Mouse (Mus musculus) midbrain, embryonic 10.5 days (tissue): Measurements from ENCODE around the gene Gm37240. TPM values are rescaled to one million over a fixed set of nuclear protein-coding genes. Genes with fewer than 3 reads are reported as not detected.

Experiments
- DNase-seq: peaks from one replicate; pipeline ENCODE4 v3.0.0-alpha.2; 2017; ENCODE audit warnings: low spot score
- H3K27ac ChIP-seq: fragments of 300-500 bp; sonication (generic); replicated peaks from 2 replicates; pipeline ENCODE4 v1.5.1; 2016; ENCODE audit warnings: mild to moderate bottlenecking
- H3K27me3 ChIP-seq: fragments of 300-500 bp; sonication (generic); 2 replicates; pipeline ENCODE4 v1.6.1; 2016; ENCODE audit warnings: low read depth, mild to moderate bottlenecking; ENCODE audit not compliant: poor library complexity, severe bottlenecking
- H3K36me3 ChIP-seq: fragments of 300-500 bp; sonication (generic); 2 replicates; pipeline ENCODE4 v1.6.1; 2016; ENCODE audit warnings: mild to moderate bottlenecking, moderate library complexity
- H3K4me1 ChIP-seq: fragments of 300-500 bp; sonication (generic); 2 replicates; pipeline ENCODE4 v1.6.1; 2016
- H3K4me3 ChIP-seq: fragments of 300-500 bp; sonication (generic); 2 replicates; pipeline ENCODE4 v1.5.1; 2016; ENCODE audit warnings: mild to moderate bottlenecking, moderate library complexity
- H3K9me3 ChIP-seq: fragments of 300-500 bp; sonication (generic); replicated peaks from 2 replicates; pipeline ENCODE4 v1.6.1; 2016; ENCODE audit warnings: mild to moderate bottlenecking
- whole genome bisulfite sequencing: fragments of 180-500 bp; shearing (Covaris S2); methylation state at CpG from one replicate; pipeline ENCODE4 v1.1.7; 2016; 5-methylcytosine and 5-hydroxymethylcytosine counted together
- polyA plus RNA-seq: library from polyadenylated mRNA; unstranded; fragments of >200 nt; fragmentation: Nextera tagmentation; extraction: Ambion mirVana; gene quantifications from 2 replicates; pipeline ENCODE4 v1.2.1, GENCODE M21; 2016

Gm37240 gene
- polyA plus RNA-seq, 1 experiment from 2014 or later: 0.44 TPM

DNA sequence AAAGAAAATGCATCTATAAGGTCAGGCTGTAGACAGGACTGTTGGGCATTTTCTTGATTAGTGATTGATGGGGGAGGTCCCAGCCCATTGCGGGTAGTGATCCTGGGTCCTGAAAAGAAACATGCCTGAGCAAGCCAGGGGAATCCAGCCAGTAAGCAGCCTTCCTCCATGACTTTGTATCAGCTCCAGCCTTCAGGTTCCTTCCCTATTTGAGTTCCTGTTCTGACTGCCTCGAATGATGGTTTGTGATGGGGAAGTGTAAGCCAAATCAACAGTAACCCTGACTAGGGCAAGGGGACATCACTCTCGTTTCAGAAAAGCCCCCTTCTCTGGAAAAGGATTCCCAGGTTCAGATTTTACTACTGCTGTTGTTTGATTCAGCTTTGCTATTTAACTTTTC lies 344.6 kb downstream of the Gm37240 start:
- H3K36me3 ChIP-seq: no peaks in the 10 kb centered on the region
- 77% methylated on average over 3 of the region's 3 CpGs for WGBS
- H3K9me3 ChIP-seq: no peaks in the 10 kb centered on the region
- H3K27me3 ChIP-seq: no peaks in the 10 kb centered on the region
- no peak overlapping the region for H3K27ac ChIP-seq
- no peak for DNase-seq
- no peaks in the 10 kb centered on the region for H3K4me1 ChIP-seq
- no peak overlapping the region for H3K4me3 ChIP-seq

DNA sequence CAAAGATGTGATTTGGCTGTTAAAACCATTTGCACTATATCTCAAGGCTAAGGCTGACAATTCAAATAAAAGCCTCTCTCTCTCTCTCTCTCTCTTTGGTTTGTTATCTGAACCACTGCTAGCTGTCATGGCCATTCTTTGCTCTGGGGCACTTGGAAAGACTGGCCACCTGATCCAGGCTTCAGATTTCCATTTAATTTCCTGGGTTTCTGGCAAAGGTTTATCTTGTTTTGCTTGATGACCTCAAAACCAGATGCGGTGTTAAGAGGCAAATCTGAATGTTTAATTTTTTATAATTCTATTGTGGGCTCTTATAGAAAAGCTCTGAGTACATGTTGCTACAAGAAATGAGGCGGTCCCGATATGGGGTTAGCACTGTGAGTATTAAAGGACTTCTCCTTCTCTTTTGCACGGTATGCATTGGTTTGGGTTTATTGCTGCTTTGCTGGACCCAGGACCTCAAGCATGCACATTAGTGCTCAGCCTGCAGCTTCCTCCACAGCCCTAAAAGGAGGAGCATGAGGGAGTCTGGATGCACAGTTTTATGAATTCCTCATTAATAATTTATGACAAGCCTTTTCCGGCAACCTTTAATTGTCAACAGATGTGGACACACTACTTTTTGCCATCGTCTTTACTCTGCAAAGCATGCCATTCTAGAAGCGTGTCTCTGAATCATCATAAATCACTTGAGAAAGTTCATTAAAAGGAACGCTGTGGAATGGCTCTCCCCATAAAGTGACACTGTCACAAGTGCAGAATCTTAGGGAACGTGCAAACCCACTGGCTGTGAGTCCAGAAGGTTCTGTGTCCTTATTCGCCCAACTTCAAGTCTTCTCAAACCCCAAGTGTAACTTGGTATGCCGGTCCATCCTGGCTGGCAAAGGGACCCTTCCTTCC lies 351.4 kb downstream of the Gm37240 start:
- H3K27me3 ChIP-seq: no peaks in the 10 kb centered on the region
- no peaks in the 10 kb centered on the region for H3K9me3 ChIP-seq
- H3K4me1 ChIP-seq: no peaks in the 10 kb centered on the region
- H3K27ac ChIP-seq: no peak overlapping the region
- no peak for DNase-seq
- H3K4me3 ChIP-seq: no peak overlapping the region
- no peaks in the 10 kb centered on the region for H3K36me3 ChIP-seq
- 92% methylated on average over 11 of the region's 11 CpGs for WGBS

DNA sequence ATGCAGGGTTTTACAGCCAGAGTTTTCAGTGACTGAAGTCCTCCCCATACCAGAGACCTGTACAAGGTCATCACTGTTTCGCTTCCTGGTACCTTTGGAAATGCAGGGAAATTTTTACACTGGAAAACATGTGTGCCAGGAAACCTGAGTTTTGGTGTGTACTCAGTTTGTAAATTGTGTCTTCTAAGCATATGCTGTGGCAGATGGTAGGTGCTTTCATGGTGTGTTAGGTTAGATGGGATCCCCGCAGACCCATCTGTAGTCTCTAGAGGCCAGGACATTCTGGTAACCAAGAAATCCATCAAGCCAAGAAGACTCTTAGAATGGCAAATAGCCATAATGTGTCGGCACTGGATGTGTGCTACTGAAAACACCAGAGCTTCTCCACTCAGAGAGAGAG lies 352.3 kb downstream of the Gm37240 start:
- no peak for DNase-seq
- Histone ChIP-seq H3K36me3 (no peaks in the 10 kb centered on the region), H3K4me3 (no peak overlapping the region), H3K27ac (no peak overlapping the region), H3K4me1 (no peaks in the 10 kb centered on the region), H3K9me3 (no peaks in the 10 kb centered on the region), H3K27me3 (no peaks in the 10 kb centered on the region)
- 91% methylated on average over 3 of the region's 3 CpGs for WGBS

DNA sequence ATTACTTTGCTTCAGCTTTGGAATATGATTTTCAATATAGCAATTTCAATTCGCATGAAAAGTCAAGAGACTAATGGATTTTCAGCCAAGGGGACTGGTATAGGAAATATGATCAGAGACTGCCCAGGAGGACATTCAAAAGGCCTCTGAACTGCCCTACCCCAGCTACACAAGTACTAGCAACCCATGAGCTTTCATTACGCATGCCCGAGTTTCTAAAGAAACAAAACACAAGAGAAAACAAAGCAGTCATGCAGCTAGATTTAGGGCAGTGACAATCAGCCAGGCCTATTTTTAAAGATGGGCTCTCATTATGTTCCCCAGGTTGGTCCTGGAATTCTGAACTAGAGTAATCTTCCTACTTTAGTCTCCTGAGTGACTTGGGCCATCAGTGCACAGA lies 354.9 kb downstream of the Gm37240 start:
- Histone ChIP-seq H3K9me3 (no peaks in the 10 kb centered on the region), H3K27ac (no peak overlapping the region), H3K27me3 (no peaks in the 10 kb centered on the region), H3K36me3 (no peaks in the 10 kb centered on the region), H3K4me3 (no peak overlapping the region), H3K4me1 (no peaks in the 10 kb centered on the region; the same call in 1 of the 2 replicates)
- DNase-seq: no peak
- WGBS: 53% methylated on average over 3 of the region's 3 CpGs

DNA sequence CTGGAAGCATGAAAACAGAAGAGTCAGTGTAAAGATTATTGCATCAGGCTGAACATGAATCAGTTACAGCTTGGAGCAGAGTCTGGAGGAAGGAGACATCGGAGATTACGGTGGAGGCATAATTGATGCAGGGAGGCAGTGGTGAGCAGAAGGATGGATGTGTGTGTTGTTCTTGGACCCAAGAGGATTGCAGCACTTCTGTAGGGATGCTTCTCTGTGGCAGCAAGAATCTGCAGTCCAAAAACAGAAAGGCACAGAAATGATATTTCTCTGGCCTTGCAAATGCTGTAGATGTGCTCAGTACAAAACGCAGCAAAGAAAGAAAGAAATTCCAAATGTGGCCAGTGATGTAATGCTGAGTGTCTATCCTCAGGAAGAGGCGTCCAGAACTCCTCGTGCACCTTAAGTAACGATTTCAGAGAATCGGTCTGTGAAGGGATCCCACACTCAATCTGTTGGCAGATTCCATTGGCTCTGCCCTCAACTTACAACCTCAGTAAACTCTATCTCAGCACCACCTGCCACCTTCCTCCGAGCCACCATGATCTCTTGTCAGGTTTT lies 356.6 kb downstream of the Gm37240 start:
- Histone ChIP-seq H3K9me3 (no peaks in the 10 kb centered on the region), H3K4me1 (no peaks in the 10 kb centered on the region; the same call in 1 of the 2 replicates), H3K4me3 (no peak overlapping the region), H3K27ac (no peak overlapping the region), H3K27me3 (no peaks in the 10 kb centered on the region), H3K36me3 (no peaks in the 10 kb centered on the region)
- DNase-seq: no peak
- WGBS: 94% methylated on average over 8 of the region's 8 CpGs

DNA sequence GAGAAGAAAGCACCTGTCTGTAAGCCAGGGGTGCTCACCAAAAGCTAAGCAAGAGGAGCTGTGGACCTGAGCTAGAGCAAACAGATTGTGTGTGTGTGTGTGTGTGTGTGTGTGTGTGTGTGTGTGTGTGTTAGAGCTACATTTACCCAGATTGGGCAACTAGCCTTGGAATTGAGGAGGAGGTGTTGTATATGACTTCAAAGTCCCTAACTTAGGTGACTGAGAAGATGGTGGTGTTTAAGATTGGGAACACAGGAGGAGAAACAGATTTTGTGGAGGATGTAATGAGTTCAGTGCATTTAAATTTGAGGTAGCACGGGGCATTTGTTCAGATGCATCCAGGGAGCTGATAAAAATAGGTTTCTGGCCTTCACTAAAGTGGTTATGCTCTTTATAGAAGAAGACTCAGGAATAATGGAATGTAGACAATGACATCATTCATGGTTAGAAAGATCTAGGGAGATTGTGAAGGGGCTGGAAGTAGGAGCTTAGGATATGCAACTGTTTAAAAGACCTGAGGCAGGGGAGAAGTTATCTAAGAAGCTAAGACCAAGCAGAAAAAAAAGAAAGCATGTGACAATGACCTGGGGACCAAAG lies 365.9 kb downstream of the Gm37240 start:
- no peak overlapping the region for H3K27ac ChIP-seq
- H3K36me3 ChIP-seq: no peaks in the 10 kb centered on the region
- H3K4me3 ChIP-seq: no peak overlapping the region
- H3K9me3 ChIP-seq: no peaks in the 10 kb centered on the region
- 85% methylated on average over 1 of the region's 1 CpGs for WGBS
- peaks cover 7% of the 10 kb centered on the region; the same call in 1 of the 2 replicates for H3K4me1 ChIP-seq
- no peaks in the 10 kb centered on the region for H3K27me3 ChIP-seq
- no peak for DNase-seq

DNA sequence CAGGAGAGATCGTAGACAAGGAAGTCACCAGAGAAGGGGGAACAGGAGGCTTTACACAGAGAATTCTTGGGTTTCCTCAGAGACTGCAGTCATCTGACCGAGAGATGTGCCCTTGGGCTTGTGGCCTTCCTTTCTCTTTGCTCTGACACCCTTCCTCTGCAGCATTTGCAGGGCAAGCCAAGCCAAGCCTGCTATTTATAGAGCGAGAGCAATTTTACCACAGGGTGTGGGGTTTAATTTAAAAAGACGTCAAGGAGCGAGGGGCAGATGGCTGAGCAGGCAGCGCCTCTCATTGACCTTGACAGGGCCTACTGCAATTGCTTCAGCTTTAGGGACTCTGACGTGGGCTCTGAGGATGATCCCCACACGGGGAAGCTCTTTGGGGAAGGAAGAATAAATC lies 368.6 kb downstream of the Gm37240 start:
- DNase-seq: no peak
- peaks cover 7% of the 10 kb centered on the region; the same call in 1 of the 2 replicates for H3K4me1 ChIP-seq
- no peaks in the 10 kb centered on the region for H3K9me3 ChIP-seq
- H3K27me3 ChIP-seq: no peaks in the 10 kb centered on the region
- WGBS: 86% methylated on average over 8 of the region's 8 CpGs
- no peaks in the 10 kb centered on the region for H3K36me3 ChIP-seq
- H3K27ac ChIP-seq: no peak overlapping the region
- H3K4me3 ChIP-seq: no peak overlapping the region

DNA sequence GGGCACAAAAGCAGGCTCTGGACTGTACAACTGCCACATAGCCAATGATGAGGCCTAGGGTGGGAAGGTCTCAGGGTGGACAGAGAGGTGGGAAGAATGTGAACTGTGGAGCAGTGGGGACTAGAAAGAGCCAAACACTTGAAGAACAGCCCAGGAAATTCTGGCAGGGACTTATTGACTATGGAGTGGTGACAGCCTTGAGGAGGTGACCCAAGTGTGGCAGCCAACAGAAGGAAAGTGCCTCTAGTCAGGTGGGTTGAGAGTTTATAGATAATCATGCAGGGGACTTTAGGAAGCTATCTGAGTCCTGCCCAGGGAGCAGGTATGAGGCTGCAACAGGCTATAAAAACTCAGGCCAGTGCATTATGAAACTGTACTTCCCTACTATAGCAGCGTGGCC lies 369.2 kb downstream of the Gm37240 start:
- H3K4me1 ChIP-seq: peaks cover 7% of the 10 kb centered on the region; the same call in 1 of the 2 replicates
- no peak overlapping the region for H3K27ac ChIP-seq
- H3K4me3 ChIP-seq: no peak overlapping the region
- no peaks in the 10 kb centered on the region for H3K9me3 ChIP-seq
- DNase-seq: no peak
- no peaks in the 10 kb centered on the region for H3K27me3 ChIP-seq
- no peaks in the 10 kb centered on the region for H3K36me3 ChIP-seq
- 100% methylated on average over 1 of the region's 1 CpGs for WGBS

DNA sequence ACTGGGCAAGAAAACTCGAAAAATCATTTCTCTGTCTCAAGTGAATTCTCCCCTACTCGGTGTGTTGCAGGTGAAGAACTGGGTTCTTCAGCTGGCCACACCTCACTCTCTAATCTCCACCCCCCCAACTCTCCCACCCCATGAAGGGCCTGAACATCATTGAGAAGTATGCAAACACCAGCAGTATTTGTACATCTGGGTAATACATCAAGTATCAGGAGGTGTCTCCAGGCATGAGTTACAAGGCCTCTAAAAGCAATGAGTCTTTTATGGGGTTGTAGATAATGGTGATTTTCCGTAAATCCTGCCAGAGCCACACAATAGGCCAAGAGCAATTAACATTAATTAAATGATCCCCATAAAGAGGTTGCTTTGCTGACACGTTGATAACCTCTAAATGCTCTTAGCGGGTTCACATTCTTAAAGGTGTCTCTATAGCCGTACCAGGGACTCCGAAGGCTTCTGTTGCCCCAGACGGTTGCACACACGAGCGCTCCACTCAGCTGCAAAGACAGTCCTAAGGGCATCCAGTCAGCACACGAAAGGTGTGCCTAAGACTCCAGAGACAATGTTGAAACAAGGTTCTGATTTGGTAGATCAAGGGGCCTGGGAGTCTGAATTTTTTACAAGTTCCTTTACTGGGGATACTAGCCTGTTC lies 370.4 kb downstream of the Gm37240 start:
- Histone ChIP-seq H3K4me3 (no peak overlapping the region), H3K4me1 (peaks cover 7% of the 10 kb centered on the region; the same call in 1 of the 2 replicates), H3K27ac (no peak overlapping the region), H3K27me3 (no peaks in the 10 kb centered on the region), H3K9me3 (no peaks in the 10 kb centered on the region), H3K36me3 (no peaks in the 10 kb centered on the region)
- WGBS: 77% methylated on average over 11 of the region's 11 CpGs
- DNase-seq: no peak

DNA sequence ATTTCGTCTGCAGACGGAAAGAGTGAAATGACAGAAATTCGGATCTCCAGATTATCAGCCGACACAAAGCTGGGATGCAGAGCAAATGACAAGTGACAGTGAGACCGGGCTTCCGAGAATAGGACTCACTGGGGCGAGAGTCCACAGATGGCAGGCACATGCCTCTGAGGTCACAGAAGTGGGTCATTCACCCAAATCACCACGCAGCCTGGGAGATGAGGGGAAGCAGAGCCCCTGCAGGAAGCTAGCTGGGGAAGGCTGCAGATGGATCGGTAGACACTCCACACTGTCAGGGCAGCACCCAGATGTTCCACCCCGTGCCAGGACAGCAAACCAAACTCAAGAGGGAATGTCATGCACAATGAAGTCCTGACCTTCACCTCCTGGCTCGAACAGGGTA lies 372.6 kb downstream of the Gm37240 start:
- no peak overlapping the region for H3K4me3 ChIP-seq
- no peak overlapping the region for H3K27ac ChIP-seq
- WGBS: 92% methylated on average over 11 of the region's 11 CpGs
- H3K36me3 ChIP-seq: no peaks in the 10 kb centered on the region
- H3K9me3 ChIP-seq: no peaks in the 10 kb centered on the region
- no peaks in the 10 kb centered on the region for H3K27me3 ChIP-seq
- DNase-seq: no peak
- H3K4me1 ChIP-seq: peaks cover 7% of the 10 kb centered on the region; the same call in 1 of the 2 replicates

DNA sequence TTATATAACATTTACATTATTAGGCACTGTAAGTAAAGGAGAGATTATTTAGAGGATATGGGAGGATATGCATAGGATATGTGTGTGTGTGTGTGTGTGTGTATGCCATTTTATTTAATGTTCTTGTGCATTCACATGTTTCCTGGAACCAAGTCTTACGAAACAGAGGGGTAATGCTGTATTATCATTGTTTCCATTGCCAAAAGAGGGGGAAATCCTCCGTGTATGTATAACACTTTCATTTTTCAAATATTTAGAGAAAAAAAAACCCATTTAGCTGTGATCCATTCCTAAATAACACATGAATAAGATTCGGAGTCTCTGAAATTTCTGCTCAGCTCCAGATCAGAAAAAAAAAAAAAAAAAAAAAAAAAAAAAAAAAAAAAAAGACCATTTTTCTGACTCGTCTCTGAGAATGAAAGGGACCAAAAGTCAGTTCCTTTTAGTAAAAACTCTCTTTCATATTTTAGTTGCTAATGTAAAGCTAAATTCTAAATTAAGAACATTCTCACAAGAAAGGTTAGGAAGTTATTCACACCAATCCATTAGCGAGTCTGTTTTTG lies 378.5 kb downstream of the Gm37240 start:
- Histone ChIP-seq H3K27me3 (no peaks in the 10 kb centered on the region), H3K36me3 (no peaks in the 10 kb centered on the region), H3K27ac (no peak overlapping the region), H3K9me3 (no peaks in the 10 kb centered on the region), H3K4me1 (no peaks in the 10 kb centered on the region), H3K4me3 (no peak overlapping the region)
- no peak for DNase-seq
- WGBS: 88% methylated on average over 5 of the region's 5 CpGs

DNA sequence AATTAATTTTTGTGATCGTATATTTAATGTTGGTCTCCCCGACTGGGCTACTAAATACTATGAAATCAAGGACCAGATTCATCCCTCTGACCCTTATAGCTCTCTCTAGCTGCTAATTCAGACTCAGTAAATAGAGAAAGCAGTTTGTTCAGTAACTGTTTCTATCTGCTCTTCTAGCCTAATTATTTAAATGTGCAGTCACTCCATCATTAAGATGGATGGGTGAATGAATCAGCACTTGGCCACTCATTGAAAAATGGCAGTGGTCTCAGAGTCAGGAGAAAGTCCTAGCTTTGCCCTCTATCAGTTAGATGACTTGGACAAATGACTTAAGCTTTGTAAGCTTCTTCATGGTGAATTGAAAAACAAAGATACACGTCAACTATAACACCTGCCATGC lies 387.2 kb downstream of the Gm37240 start:
- Histone ChIP-seq H3K4me3 (no peak overlapping the region), H3K27ac (no peak overlapping the region), H3K36me3 (no peaks in the 10 kb centered on the region), H3K4me1 (no peaks in the 10 kb centered on the region), H3K9me3 (no peaks in the 10 kb centered on the region), H3K27me3 (no peaks in the 10 kb centered on the region)
- WGBS: 86% methylated on average over 3 of the region's 3 CpGs
- DNase-seq: no peak
